Mouse (Mus musculus): ENCODE data around the gene Arhgef3. TPM values are rescaled to one million over a fixed set of nuclear protein-coding genes. Genes with fewer than 3 reads are reported as not detected.

The Arhgef3 gene
- polyA plus RNA-seq, 1 experiment = 17.3 TPM

GRCm38 (mm10) chr14:27147726-27148125 lies 33.0 kb downstream of the Arhgef3 start:
- no peaks in the 10 kb centered on the region for H3K36me3 ChIP-seq (ENCODE audit: control insufficient read depth, insufficient read depth, low read length)
- H3K27ac ChIP-seq (ENCODE audit: insufficient read depth, low read depth, low read length) = no peak overlapping the region

DNA sequence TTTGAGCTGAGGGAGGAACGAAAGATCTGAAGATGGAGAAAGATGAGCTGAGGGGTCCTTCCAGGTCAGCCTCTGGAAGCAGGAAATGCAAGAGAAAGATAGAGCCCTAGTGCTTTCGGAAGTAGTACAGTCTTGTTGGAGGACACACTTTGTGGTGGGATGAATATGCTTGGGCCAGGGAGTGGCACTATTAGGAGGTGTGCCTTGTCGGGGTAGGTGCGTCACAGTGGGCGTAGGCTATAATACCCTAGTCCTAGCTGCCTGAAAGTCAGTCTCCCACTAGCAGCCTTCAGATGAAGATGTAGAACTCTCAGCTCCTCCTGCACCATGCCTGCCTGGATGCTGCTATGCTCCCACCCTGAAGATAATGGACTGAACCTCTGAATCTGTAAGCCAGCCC lies 34.7 kb downstream of the Arhgef3 start:
- no peaks in the 10 kb centered on the region for H3K27me3 ChIP-seq (replicated peaks; ENCODE audit: control insufficient read depth, insufficient read depth, low read length)
- no peak overlapping the region for H3K4me3 ChIP-seq (ENCODE audit: insufficient read depth, low read depth, low read length)
- 87% methylated on average over 5 of the region's 5 CpGs for WGBS
- H3K4me1 ChIP-seq (ENCODE audit: control insufficient read depth, insufficient read depth, low read length) = peaks cover 14% of the 10 kb centered on the region
- H3K27ac ChIP-seq (ENCODE audit: insufficient read depth, low read depth, low read length) = no peak overlapping the region
- DNase-seq = no peak
- no peaks in the 10 kb centered on the region for H3K36me3 ChIP-seq (ENCODE audit: control insufficient read depth, insufficient read depth, low read length)
- TF ChIP-seq POLR2A (IDR thresholded peaks at IDR 0.05; ENCODE audit: low read depth, low read length) (no peak), CTCF (conservative IDR thresholded peaks at IDR 0.05; ENCODE audit: insufficient read depth, insufficient read length, low read depth, low read length) (no peak)

More at GRCm38 (mm10) chr14:27147726-27148125, 33.0 kb downstream of the Arhgef3 start:
- Histone ChIP-seq H3K4me3 (ENCODE audit: insufficient read depth, low read depth, low read length) (no peak overlapping the region), H3K4me1 (ENCODE audit: control insufficient read depth, insufficient read depth, low read length) (peaks cover 14% of the 10 kb centered on the region), H3K27me3 (replicated peaks; ENCODE audit: control insufficient read depth, insufficient read depth, low read length) (no peaks in the 10 kb centered on the region)
- DNase-seq = no peak
- 96% methylated on average over 7 of the region's 7 CpGs for WGBS
- TF ChIP-seq POLR2A (IDR thresholded peaks at IDR 0.05; ENCODE audit: low read depth, low read length) (no peak), CTCF (conservative IDR thresholded peaks at IDR 0.05; ENCODE audit: insufficient read depth, insufficient read length, low read depth, low read length) (no peak)

GRCm38 (mm10) chr14:27150011-27150640 lies 35.4 kb downstream of the Arhgef3 start:
- 60% methylated on average over 6 of the region's 6 CpGs for WGBS
- H3K27ac ChIP-seq (ENCODE audit: insufficient read depth, low read depth, low read length) = no peak overlapping the region
- TF ChIP-seq CTCF (conservative IDR thresholded peaks at IDR 0.05; ENCODE audit: insufficient read depth, insufficient read length, low read depth, low read length) = no peak
- no peak for TF ChIP-seq POLR2A (IDR thresholded peaks at IDR 0.05; ENCODE audit: low read depth, low read length)
- no peak overlapping the region for H3K4me3 ChIP-seq (ENCODE audit: insufficient read depth, low read depth, low read length)
- no peak for DNase-seq
- H3K27me3 ChIP-seq (replicated peaks; ENCODE audit: control insufficient read depth, insufficient read depth, low read length) = no peaks in the 10 kb centered on the region
- peaks cover 14% of the 10 kb centered on the region for H3K4me1 ChIP-seq (ENCODE audit: control insufficient read depth, insufficient read depth, low read length)
- no peaks in the 10 kb centered on the region for H3K36me3 ChIP-seq (ENCODE audit: control insufficient read depth, insufficient read depth, low read length)

DNA sequence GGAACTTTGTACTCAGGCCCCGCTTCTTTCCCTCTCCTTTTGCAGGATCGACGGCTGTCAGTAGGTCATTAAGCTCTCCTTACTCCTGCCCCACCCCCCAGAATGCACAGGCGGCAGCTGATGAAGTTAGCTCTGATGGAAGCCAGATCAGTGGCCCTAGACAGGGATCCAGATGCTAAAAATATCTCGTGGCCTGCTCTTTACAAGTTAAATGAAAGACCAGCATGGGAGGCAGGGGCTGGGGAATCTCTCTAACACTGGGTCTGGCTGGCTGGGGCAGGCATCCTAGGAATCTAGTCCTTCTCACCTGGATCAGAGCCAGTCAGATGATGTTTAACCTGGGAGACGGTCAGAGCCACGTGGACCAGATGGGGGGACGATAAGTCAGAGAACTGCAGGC lies 36.7 kb downstream of the Arhgef3 start:
- TF ChIP-seq CTCF (conservative IDR thresholded peaks at IDR 0.05; ENCODE audit: insufficient read depth, insufficient read length, low read depth, low read length) (no peak), POLR2A (IDR thresholded peaks at IDR 0.05; ENCODE audit: low read depth, low read length) (no peak)
- no peak overlapping the region for H3K4me3 ChIP-seq (ENCODE audit: insufficient read depth, low read depth, low read length)
- peaks cover 14% of the 10 kb centered on the region for H3K4me1 ChIP-seq (ENCODE audit: control insufficient read depth, insufficient read depth, low read length)
- DNase-seq = peak; percentile 89
- H3K27me3 ChIP-seq (replicated peaks; ENCODE audit: control insufficient read depth, insufficient read depth, low read length) = no peaks in the 10 kb centered on the region
- no peaks in the 10 kb centered on the region for H3K36me3 ChIP-seq (ENCODE audit: control insufficient read depth, insufficient read depth, low read length)
- WGBS = 20% methylated on average over 8 of the region's 8 CpGs
- peak overlapping the region; percentile 3; the same call in 1 of the 2 replicates for H3K27ac ChIP-seq (ENCODE audit: insufficient read depth, low read depth, low read length)

GRCm38 (mm10) chr14:27155088-27155487 lies 40.4 kb downstream of the Arhgef3 start:
- no peak overlapping the region for H3K4me3 ChIP-seq (ENCODE audit: insufficient read depth, low read depth, low read length)
- no peaks in the 10 kb centered on the region for H3K36me3 ChIP-seq (ENCODE audit: control insufficient read depth, insufficient read depth, low read length)
- no peaks in the 10 kb centered on the region for H3K27me3 ChIP-seq (replicated peaks; ENCODE audit: control insufficient read depth, insufficient read depth, low read length)
- H3K4me1 ChIP-seq (ENCODE audit: control insufficient read depth, insufficient read depth, low read length) = peaks cover 14% of the 10 kb centered on the region
- TF ChIP-seq CTCF (conservative IDR thresholded peaks at IDR 0.05; ENCODE audit: insufficient read depth, insufficient read length, low read depth, low read length) (no peak), POLR2A (IDR thresholded peaks at IDR 0.05; ENCODE audit: low read depth, low read length) (no peak)
- WGBS = 84% methylated on average over 6 of the region's 6 CpGs
- no peak overlapping the region for H3K27ac ChIP-seq (ENCODE audit: insufficient read depth, low read depth, low read length)
- DNase-seq = no peak

DNA sequence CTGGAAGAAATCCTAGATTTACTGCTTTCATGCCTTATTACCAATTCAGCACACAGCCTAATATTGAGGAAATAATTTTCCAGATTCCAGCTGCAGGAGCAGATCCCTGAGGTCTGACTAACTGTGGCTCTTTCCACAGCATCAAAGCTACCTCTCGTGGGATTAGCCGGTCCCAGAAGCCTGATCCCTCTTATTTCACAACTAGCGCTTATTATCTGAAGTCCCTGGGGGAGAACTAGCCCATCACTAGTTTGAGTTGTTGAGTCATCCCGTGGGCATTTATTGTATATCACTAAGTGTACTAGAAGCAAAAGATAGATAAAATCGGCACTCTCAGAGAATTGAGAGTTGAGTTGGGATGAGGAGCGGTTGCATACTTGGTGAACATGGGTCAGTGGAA lies 41.3 kb downstream of the Arhgef3 start:
- 90% methylated on average over 6 of the region's 6 CpGs for whole genome bisulfite sequencing
- Histone ChIP-seq H3K36me3 (ENCODE audit: control insufficient read depth, insufficient read depth, low read length) (no peaks in the 10 kb centered on the region), H3K27ac (ENCODE audit: insufficient read depth, low read depth, low read length) (no peak overlapping the region), H3K4me3 (ENCODE audit: insufficient read depth, low read depth, low read length) (no peak overlapping the region), H3K4me1 (ENCODE audit: control insufficient read depth, insufficient read depth, low read length) (peaks cover 10% of the 10 kb centered on the region), H3K27me3 (replicated peaks; ENCODE audit: control insufficient read depth, insufficient read depth, low read length) (no peaks in the 10 kb centered on the region)
- no peak for DNase-seq
- TF ChIP-seq CTCF (conservative IDR thresholded peaks at IDR 0.05; ENCODE audit: insufficient read depth, insufficient read length, low read depth, low read length) = no peak
- no peak for TF ChIP-seq POLR2A (IDR thresholded peaks at IDR 0.05; ENCODE audit: low read depth, low read length)

DNA sequence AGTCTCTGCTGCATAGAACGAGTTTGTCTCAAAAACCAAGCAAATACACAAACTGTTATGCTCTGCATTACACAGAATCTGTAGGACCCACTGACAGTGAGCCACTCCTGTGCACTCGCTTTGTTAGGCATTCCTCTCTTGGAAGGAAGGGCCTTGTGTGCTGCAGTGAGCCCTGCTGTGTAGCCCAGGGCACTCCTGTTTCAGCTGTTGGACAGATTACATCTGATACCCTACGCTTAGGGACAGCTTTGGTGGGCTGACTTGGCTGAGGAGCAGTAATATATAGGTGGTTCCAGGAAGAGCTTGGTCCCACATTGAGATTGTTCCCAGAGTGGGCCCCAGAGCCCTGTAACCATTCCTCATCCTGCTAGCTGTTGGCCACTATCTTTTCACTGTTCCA lies 43.4 kb downstream of the Arhgef3 start:
- 86% methylated on average over 3 of the region's 3 CpGs for WGBS
- no peaks in the 10 kb centered on the region for H3K4me1 ChIP-seq (ENCODE audit: control insufficient read depth, insufficient read depth, low read length)
- no peaks in the 10 kb centered on the region for H3K27me3 ChIP-seq (replicated peaks; ENCODE audit: control insufficient read depth, insufficient read depth, low read length)
- no peaks in the 10 kb centered on the region for H3K36me3 ChIP-seq (ENCODE audit: control insufficient read depth, insufficient read depth, low read length)
- no peak for DNase-seq
- no peak overlapping the region for H3K4me3 ChIP-seq (ENCODE audit: insufficient read depth, low read depth, low read length)
- no peak for TF ChIP-seq POLR2A (IDR thresholded peaks at IDR 0.05; ENCODE audit: low read depth, low read length)
- no peak for TF ChIP-seq CTCF (conservative IDR thresholded peaks at IDR 0.05; ENCODE audit: insufficient read depth, insufficient read length, low read depth, low read length)
- no peak overlapping the region for H3K27ac ChIP-seq (ENCODE audit: insufficient read depth, low read depth, low read length)
